Mouse (Mus musculus) left cerebral cortex, adult 11 months (tissue): ENCODE measurements around the gene Mroh2a.

Source experiments
- DNase-seq: peaks from one replicate; pipeline ENCODE4 v3.0.0; 2022; ENCODE audit warnings: low spot score

The Mroh2a gene

DNA sequence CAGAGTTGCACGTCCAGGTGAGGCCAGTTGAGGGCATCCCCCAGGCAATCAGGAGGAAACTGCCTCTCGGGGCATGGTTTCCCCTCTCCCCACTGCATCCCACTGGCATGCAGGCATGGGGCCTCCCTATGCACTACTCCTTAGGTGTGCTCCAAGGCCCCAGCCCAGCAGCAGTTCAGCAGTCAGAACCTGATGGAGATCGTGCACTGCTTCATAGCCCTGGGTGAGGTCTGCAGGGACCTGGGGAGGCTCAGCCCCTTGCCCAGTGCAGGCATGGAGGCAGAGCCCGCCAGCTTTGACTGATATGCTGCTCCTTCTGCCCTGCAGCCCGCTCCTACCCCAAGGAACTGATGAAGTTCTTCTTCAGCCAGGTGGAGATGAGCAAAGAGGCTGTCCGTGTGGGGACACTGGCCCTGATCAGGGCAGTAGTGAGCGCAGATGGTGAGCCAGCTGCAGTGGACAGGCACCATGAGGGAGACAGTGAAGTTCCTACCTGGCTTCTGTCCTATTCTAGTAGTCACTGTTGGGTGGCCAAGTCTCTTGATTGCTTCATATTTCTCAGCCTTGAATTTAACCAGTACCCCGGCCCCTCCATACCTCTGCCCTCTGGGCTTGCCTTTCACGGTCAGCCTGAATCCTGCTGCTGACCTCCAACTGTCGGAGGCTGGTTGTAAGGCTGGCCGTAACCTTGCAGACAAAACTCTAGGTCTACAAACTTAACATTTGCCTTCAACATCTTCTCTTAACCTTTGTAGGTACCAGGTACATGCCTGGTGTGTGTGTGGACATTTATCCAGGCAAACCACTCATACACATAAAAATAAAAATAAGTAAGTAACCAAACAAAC lies 8.5 kb downstream of the Mroh2a start:
- DNase-seq: no peak

DNA sequence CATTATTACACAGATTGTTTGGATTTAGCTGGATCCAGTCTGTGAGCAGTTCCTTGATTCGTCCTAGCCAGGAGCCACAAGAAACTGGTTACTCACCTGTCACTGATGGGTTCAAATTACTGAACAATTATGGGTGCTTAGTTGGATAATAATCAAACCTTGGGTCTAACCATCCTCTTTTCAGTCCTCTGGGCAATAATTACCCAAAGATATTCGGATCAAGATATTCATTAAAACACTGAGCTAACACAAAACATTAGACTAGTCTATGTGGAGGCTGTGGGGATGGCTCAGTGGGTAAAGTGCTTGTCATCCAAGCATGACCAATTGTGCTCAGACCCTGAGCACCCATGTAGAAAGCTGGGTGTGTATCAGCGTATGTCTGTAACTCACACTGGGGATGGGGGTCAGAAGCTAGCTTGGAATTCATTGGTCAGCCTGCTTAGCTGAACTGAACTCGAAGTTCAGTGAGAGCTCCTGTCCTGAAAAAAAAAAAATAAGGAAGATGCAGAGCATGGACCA lies 9.2 kb downstream of the Mroh2a start:
- DNase-seq: no peak

GRCm38 (mm10) chr1:88237311-88237710 lies 10.5 kb downstream of the Mroh2a start:
- no peak for DNase-seq

GRCm38 (mm10) chr1:88238771-88239170 lies 12.0 kb downstream of the Mroh2a start:
- no peak for DNase-seq

GRCm38 (mm10) chr1:88240072-88240471 lies 13.3 kb downstream of the Mroh2a start:
- DNase-seq: no peak

DNA sequence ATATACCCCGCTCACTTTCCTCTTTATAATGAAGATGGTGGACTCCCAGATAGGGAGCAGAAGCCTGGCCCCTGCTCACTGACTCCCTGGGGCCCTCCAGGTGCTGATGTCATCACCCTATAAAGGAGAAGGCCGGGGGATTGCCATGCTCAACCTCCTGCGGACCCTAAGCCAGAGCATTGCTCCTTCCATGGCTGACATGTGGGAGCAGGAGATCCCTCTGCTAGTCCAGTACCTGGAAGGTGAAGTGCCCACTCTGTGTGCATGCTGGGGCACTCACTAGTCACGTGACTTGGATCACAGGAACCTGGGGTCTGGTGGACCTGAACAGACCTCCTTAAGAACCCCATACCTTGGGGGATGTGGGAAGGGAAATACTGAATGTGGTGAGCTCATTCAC lies 13.8 kb downstream of the Mroh2a start:
- DNase-seq: no peak

DNA sequence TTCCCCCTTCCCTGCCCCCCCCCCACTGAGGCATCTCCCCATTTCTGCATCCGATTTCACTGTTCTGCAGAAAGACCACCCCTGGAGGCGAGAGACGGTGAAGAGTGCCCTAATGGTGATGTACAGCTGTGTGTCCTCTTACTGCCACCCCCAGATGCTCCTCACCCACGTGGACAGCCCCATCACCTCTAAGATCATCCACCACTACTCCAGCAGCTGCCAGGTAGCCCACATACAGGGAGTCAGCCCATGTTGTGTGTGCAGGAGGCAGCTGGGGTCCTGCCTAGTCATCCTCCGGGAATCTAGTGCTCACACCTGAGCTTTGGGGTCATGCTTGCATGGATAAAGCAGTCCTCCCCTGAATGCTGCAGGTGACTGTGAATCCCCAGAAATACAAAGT lies 17.1 kb downstream of the Mroh2a start:
- DNase-seq: no peak

DNA sequence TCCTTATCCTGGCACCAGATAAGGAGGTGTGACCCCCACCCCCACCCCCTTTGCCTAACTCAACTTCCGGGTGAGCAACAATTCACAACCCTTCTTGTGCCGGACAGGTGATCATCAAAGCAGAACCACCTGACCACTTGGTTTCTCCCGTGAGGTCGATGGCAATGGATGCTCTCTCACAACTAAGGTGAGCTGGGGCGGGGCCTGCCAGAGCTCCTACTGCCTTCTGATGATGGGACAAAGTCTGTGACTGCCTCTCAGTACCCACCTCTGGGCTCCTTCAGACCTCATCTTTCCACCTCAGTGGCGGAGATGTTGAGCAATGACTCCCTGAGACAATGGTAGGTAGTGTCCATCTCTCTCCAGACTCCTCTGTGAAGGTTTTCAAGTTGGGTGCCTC lies 19.1 kb downstream of the Mroh2a start:
- DNase-seq: no peak

DNA sequence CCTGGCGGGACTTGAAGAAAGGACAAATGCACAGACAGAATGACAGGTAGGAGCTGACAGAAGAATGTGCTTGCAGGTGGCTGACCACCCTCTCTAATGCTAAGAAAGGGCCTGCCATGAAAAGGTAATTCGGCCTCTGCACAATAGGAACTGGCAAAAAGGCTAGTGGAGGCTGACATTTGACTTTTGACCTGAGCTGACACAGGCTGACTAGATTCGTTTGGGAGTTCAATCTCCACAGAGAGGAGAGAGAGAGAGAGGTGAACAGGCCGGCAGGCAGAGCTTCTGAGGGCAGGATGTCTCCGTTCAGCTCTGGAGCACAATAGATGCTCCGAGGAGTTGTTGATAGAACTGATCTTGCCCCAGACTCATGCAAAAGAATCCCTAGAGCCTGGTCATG lies 19.6 kb downstream of the Mroh2a start:
- DNase-seq: no peak

- no peak for DNase-seq
These were observed 20.9 kb downstream of the Mroh2a start for GRCm38 (mm10) chr1:88247660-88248059.

- DNase-seq: no peak
These were observed 21.9 kb downstream of the Mroh2a start for GRCm38 (mm10) chr1:88248658-88249057.

DNA sequence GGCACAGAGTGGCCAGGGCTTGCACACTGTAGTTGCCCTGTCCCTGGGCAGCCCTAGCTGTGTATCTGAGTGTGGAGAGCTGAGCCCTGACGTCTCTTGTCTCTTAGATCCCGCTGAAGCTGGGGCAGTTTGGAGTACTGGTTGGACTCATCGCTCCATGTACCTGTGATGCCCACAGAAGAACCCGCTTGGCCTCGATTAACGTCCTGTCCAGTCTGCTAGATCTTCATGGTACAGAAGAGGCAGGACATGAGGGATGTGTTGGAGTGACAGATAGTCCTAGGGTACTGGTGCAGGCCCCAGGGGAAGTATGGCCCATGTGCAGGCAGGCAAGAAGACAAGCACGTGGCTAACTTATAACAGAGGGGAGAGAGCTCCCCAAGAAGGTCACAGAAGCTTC lies 22.8 kb downstream of the Mroh2a start:
- no peak for DNase-seq

DNA sequence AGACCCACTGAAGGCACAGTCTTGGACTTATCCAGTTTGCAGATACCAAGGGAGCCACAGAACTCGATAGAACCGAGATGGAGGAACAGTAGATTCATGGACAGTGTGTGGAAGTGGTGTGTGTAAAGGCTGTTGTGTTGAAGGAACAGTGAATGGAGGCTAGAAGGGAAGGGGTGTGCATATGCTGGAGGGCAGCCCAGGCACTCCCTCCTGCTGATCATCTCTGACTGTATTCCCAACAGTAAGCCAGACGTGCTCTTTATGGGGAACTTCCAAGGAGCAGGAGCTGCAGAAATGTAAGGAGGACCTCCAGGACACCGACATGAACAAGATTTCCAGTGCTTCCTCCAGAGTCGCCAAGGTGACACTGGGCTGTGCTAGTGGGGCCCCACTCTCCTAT lies 23.2 kb downstream of the Mroh2a start:
- DNase-seq: no peak

GRCm38 (mm10) chr1:88253106-88253505 lies 26.3 kb downstream of the Mroh2a start:
- no peak for DNase-seq

DNA sequence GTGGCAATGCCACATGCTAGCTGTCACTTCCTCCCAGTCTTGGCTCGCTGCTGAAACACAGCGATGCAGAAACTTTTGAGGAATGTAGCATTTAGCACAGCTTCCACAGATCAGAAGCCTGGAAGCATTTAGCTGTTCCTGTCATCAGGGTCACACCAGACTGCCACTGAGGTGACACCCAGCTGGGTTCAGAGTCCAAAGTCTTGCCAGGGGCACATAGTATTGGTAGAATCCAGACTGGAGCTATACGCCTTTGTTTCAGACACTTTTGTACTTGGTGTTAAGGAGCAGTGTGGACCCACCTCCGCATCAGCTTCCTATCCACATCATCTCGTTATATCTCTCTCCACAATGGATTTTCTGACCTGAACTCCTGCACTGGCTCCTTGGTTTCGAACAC lies 26.8 kb downstream of the Mroh2a start:
- no peak for DNase-seq

- no peak for DNase-seq
These were observed 28.1 kb downstream of the Mroh2a start for GRCm38 (mm10) chr1:88254793-88255465.

- DNase-seq: no peak
These were observed 28.7 kb downstream of the Mroh2a start for GRCm38 (mm10) chr1:88255466-88255857.

DNA sequence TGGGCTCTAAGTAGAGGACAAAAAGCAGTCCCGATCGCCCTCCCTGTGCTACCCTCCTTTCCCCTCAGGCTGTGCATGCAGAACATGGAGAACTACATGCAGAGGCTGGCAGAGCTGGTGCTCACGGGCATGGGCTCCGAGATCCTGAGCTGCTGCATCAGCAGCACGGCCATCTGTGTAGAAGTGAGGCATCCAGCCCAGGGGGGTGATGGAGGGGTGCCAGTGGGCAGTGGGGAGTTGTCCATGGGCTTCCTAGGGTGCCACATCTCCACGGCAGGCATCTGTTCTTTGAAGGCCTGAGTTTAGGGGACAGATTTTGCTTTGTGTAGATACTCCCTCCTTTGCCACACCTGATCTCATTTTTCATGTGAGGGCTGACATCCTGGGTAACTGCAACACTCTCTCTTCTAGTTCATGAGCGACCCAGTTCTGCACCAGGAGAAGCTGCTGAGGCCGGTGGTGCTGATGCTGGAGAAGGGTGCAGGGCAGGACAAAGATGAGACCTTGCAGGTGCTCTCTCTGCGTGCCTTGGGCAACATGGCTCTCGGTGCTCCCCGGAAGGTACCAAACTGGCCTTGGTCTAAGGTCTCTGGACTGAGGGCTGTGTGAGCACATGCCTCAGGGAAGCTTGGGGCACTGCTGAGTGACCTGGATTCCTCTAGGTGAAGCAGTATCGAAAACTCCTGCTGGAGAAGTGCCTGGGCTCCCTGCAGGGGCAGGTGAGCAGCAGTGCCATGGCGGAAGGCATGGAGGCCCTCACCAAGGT lies 29.4 kb downstream of the Mroh2a start:
- no peak for DNase-seq

GRCm38 (mm10) chr1:88256886-88257663 lies 30.3 kb downstream of the Mroh2a start:
- no peak for DNase-seq

DNA sequence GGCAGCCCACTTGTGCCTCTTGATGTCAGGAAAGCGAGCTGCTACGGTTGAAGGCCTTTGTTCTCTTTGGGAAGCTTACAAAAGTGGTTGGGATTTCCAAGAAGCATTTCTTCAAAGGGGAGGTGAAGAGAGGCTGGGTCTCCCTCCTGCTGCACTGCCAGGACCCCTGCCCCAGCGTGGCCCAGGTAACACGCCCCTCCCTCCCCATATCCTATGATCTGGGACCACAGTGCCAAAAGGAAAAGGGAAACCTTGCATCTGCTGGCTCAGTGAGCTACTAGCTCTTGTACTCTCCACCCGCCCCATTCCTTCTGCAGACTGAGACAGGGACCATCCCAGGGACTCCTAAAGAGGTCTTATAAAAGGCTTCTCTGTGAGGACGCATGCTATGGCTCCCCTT lies 30.9 kb downstream of the Mroh2a start:
- DNase-seq: no peak

- DNase-seq: no peak
These were observed 31.6 kb downstream of the Mroh2a start for GRCm38 (mm10) chr1:88258361-88258760.
